In genomic region chr19:40438907-40439306, GRCm38 (mm10) we compare ENCODE assay signal across 22 mouse cellular contexts.
A peak's percentile ranks its signal among the peaks of the same experiment; 100 is the strongest.
DNase-seq lines count a peak whose midpoint lies in the region; ATAC-seq lines count a peak whose summit lies in the region.
"Had no signal": no experiment of that assay in that cellular context is flagged by ENCODE, and none has a peak within 500 bp of the region (broad histone marks: within the 10 kb centered on the region; RNA-seq: fewer than 3 reads in every experiment).

No protein-coding gene starts in this region.

- peak overlapping the region; percentile 70; the same call in 1 of the 2 replicates for H3K27ac ChIP-seq in heart, embryonic 10.5 days
- peak overlapping the region; percentile 88; the same call in 1 of the 2 replicates for H3K27ac ChIP-seq in heart, embryonic 16.5 days (ENCODE audit: low read length)
- peak overlapping the region; percentile 89 for H3K27ac ChIP-seq in brown adipose tissue, adult 24 weeks (replicated peaks; ENCODE audit: low read depth, low read length)
- H3K27ac ChIP-seq: embryonic facial prominence, embryonic 12.5 days; forebrain, embryonic 12.5 days; hindbrain, embryonic 10.5 days; hindbrain, embryonic 14.5 days; intestine, embryonic 15.5 days had no signal

- H3K4me3 ChIP-seq in heart, embryonic 10.5 days = no peak overlapping the region
- no peak overlapping the region for H3K4me3 ChIP-seq in heart, embryonic 16.5 days (ENCODE audit: low read length)
- H3K4me3 ChIP-seq in brown adipose tissue, adult 24 weeks (ENCODE audit: insufficient read depth, low read depth, low read length) = no peak overlapping the region
- H3K4me3 ChIP-seq: embryonic facial prominence, embryonic 12.5 days; forebrain, embryonic 12.5 days; hindbrain, embryonic 10.5 days; intestine, embryonic 15.5 days had no signal

- H3K4me1 ChIP-seq in heart, embryonic 10.5 days = peaks cover 80% of the 10 kb centered on the region
- peaks cover 71% of the 10 kb centered on the region for H3K4me1 ChIP-seq in heart, embryonic 16.5 days (ENCODE audit: control insufficient read depth, insufficient read depth, low read length)
- H3K4me1 ChIP-seq in brown adipose tissue, adult 24 weeks (ENCODE audit: control insufficient read depth, insufficient read depth, insufficient read length, low read length) = peaks cover 38% of the 10 kb centered on the region

- 83% methylated on average over 10 of the region's 10 CpGs for WGBS in heart, embryonic 10.5 days
- WGBS in heart, embryonic 16.5 days = 88% methylated on average over 10 of the region's 10 CpGs

- no peaks in the 10 kb centered on the region for H3K27me3 ChIP-seq in heart, embryonic 10.5 days (ENCODE audit: insufficient read depth, poor library complexity, severe bottlenecking)
- H3K27me3 ChIP-seq in heart, embryonic 16.5 days (ENCODE audit: control insufficient read depth, insufficient read depth, low read length) = no peaks in the 10 kb centered on the region
- H3K27me3 ChIP-seq: embryonic facial prominence, embryonic 12.5 days; forebrain, embryonic 12.5 days; intestine, embryonic 15.5 days had no signal

- no peaks in the 10 kb centered on the region for H3K9me3 ChIP-seq in heart, embryonic 10.5 days
- H3K9me3 ChIP-seq in heart, embryonic 16.5 days (replicated peaks; ENCODE audit: control insufficient read depth, low read length) = no peaks in the 10 kb centered on the region; the same call in 1 of the 2 replicates
- H3K9me3 ChIP-seq: embryonic facial prominence, embryonic 12.5 days; forebrain, embryonic 12.5 days; G1E; hindbrain, embryonic 10.5 days; intestine, embryonic 15.5 days had no signal

- H3K9ac ChIP-seq in heart, embryonic 16.5 days (ENCODE audit: low read length) = no peak overlapping the region
- H3K9ac ChIP-seq: embryonic facial prominence, embryonic 12.5 days; forebrain, embryonic 12.5 days; hindbrain, embryonic 14.5 days; intestine, embryonic 15.5 days had no signal

- intact Hi-C loops in heart, postnatal 10 days (cut with DNase I) = loop anchor here (5.0 kb wide), 1 partner anchor 47 kb away; no protein-coding TSS in a partner anchor

- no peak for DNase-seq in heart, embryonic 10.5 days (ENCODE audit: low spot score)
- DNase-seq in heart, postnatal 10 days = no peak
- DNase-seq in heart, adult 8-10 months (ENCODE audit: low spot score) = no peak
- DNase-seq in thymus, postnatal 14 days = peak; percentile 19
- no peak for DNase-seq in cerebellum, adult 9-11 months
- DNase-seq in layer of hippocampus, postnatal 10 days (ENCODE audit: low spot score in 2 of 2) = no peak
- DNase-seq: adrenal gland, adult 8-10 months; adrenal gland, postnatal 36 days; cerebellum, adult 11 months; cerebellum, adult 8-10 months; cerebellum, postnatal 25 days; gastrocnemius, postnatal 25 days; kidney, adult 18-20 months had no signal

- peaks cover 4% of the 10 kb centered on the region; the same call in 1 of the 2 replicates for H3K36me3 ChIP-seq in heart, embryonic 10.5 days
- H3K36me3 ChIP-seq in heart, embryonic 16.5 days (ENCODE audit: control insufficient read depth, insufficient read depth) = peaks cover 10% of the 10 kb centered on the region
- H3K36me3 ChIP-seq: embryonic facial prominence, embryonic 12.5 days; forebrain, embryonic 12.5 days; hindbrain, embryonic 10.5 days; intestine, embryonic 15.5 days had no signal

- H3K4me2 ChIP-seq in heart, embryonic 16.5 days (ENCODE audit: low read depth, low read length) = no peak overlapping the region
- H3K4me2 ChIP-seq: embryonic facial prominence, embryonic 12.5 days; forebrain, embryonic 12.5 days; hindbrain, embryonic 14.5 days; intestine, embryonic 15.5 days had no signal

- ATAC-seq in heart, embryonic 16.5 days (replicated peaks; ENCODE audit: extremely low read depth, insufficient read depth, low FRiP score) = no peak
- ATAC-seq: forebrain, embryonic 16.5 days; intestine, embryonic 15.5 days had no signal
